In the genomic region with DNA sequence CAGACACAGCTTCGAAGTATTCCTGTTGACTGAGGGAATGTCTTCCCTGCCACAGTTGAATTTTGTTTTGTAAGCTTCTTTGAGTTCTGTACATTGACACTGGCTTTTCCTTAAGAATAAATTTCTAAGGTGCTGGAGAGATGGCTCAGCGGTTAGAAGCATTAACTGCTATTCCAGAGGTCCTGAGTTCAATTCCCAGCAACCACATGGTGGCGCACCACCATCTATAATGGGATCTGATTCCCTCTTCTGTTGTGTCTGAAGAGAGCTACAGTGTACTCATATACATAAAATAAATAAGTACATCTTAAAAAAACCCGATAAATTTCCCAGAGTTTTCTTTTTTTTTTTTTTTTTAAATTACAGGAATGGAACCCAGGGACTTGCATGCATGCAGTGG, we compare ENCODE assay signal across 15 mouse cellular contexts. TPM values are rescaled to one million over a fixed set of nuclear protein-coding genes. Genes with fewer than 3 reads are reported as not detected.
DNase-seq lines count a peak whose midpoint lies in the region; ATAC-seq and TF ChIP-seq lines count a peak whose summit lies in the region.
"Had no signal": no experiment of that assay in that cellular context is flagged by ENCODE, and none has a peak within 500 bp of the region (broad histone marks: within the 10 kb centered on the region; RNA-seq: fewer than 3 reads in every experiment).

No protein-coding gene starts in this region.

- no peak for ATAC-seq in forebrain, postnatal 0 days
- no peak for ATAC-seq in liver, embryonic 14.5 days (ENCODE audit: insufficient read depth)
- ATAC-seq in liver, embryonic 11.5 days (replicated peaks; ENCODE audit: low FRiP score) = no peak
- ATAC-seq: activated CD4-positive, CD25-positive, alpha-beta regulatory T cell, adult 4 months; midbrain, embryonic 13.5 days had no signal

- no peak overlapping the region for H3K9ac ChIP-seq in forebrain, postnatal 0 days
- H3K9ac ChIP-seq in liver, embryonic 14.5 days (replicated peaks) = no peak overlapping the region
- H3K9ac ChIP-seq in liver, embryonic 11.5 days (ENCODE audit: low read depth, low read length) = no peak overlapping the region
- H3K9ac ChIP-seq: heart, embryonic 12.5 days; kidney, embryonic 15.5 days; midbrain, embryonic 13.5 days had no signal

- H3K4me3 ChIP-seq in forebrain, postnatal 0 days (ENCODE audit: low read depth, low read length) = no peak overlapping the region
- no peak overlapping the region for H3K4me3 ChIP-seq in forebrain, embryonic 10.5 days
- no peak overlapping the region for H3K4me3 ChIP-seq in liver, embryonic 14.5 days (ENCODE audit: insufficient read depth in 1 of 2, low read depth in 2 of 2, low read length in 2 of 2)
- H3K4me3 ChIP-seq in liver, embryonic 11.5 days (ENCODE audit: low read depth, low read length) = no peak overlapping the region
- H3K4me3 ChIP-seq: heart, embryonic 12.5 days; kidney, embryonic 15.5 days; midbrain, embryonic 13.5 days had no signal

- H3K27me3 ChIP-seq in forebrain, postnatal 0 days (ENCODE audit: insufficient read depth, low read length) = no peaks in the 10 kb centered on the region
- H3K27me3 ChIP-seq in forebrain, embryonic 10.5 days (ENCODE audit: poor library complexity, severe bottlenecking) = no peaks in the 10 kb centered on the region
- no peaks in the 10 kb centered on the region for H3K27me3 ChIP-seq in liver, embryonic 14.5 days (ENCODE audit: control insufficient read depth, insufficient read depth, low read length)
- no peaks in the 10 kb centered on the region for H3K27me3 ChIP-seq in liver, embryonic 11.5 days (replicated peaks; ENCODE audit: control insufficient read depth, insufficient read depth, low read length)
- H3K27me3 ChIP-seq: heart, embryonic 12.5 days; kidney, embryonic 15.5 days; midbrain, embryonic 13.5 days had no signal

- peak; percentile 20; the same call in 1 of the 2 replicates for TF ChIP-seq CTCF in forebrain, postnatal 0 days (IDR thresholded peaks at IDR 0.05; ENCODE audit: low read depth)
- peak; percentile 34; the same call in 1 of the 2 replicates for TF ChIP-seq CTCF in liver, embryonic 14.5 days (IDR thresholded peaks at IDR 0.05; ENCODE audit: low read depth)

- no peak overlapping the region for H3K4me2 ChIP-seq in forebrain, postnatal 0 days (ENCODE audit: low read depth)
- H3K4me2 ChIP-seq in liver, embryonic 14.5 days (ENCODE audit: low read depth) = no peak overlapping the region
- H3K4me2 ChIP-seq in liver, embryonic 11.5 days = no peak overlapping the region
- H3K4me2 ChIP-seq: heart, embryonic 12.5 days; kidney, embryonic 15.5 days; midbrain, embryonic 13.5 days had no signal

- H3K9me3 ChIP-seq in forebrain, postnatal 0 days (ENCODE audit: low read length) = no peaks in the 10 kb centered on the region
- no peaks in the 10 kb centered on the region for H3K9me3 ChIP-seq in forebrain, embryonic 10.5 days
- no peaks in the 10 kb centered on the region for H3K9me3 ChIP-seq in liver, embryonic 14.5 days (ENCODE audit: control insufficient read depth, low read length)
- H3K9me3 ChIP-seq in liver, embryonic 11.5 days (ENCODE audit: control insufficient read depth, low read length) = no peaks in the 10 kb centered on the region
- H3K9me3 ChIP-seq: G1E; heart, embryonic 12.5 days; kidney, embryonic 15.5 days; midbrain, embryonic 13.5 days had no signal

- WGBS in forebrain, postnatal 0 days = 72% methylated on average over 4 of the region's 4 CpGs
- WGBS in forebrain, embryonic 10.5 days = 68% methylated on average over 4 of the region's 4 CpGs
- WGBS in liver, embryonic 14.5 days (ENCODE audit: insufficient replicate concordance) = 76% methylated on average over 4 of the region's 4 CpGs
- WGBS in liver, embryonic 11.5 days = 66% methylated on average over 4 of the region's 4 CpGs

- DNase-seq in forebrain, postnatal 0 days = no peak
- DNase-seq in forebrain, embryonic 10.5 days (ENCODE audit: extremely low spot score, low spot score) = no peak
- no peak for DNase-seq in liver, embryonic 14.5 days (ENCODE audit: low read depth in 3 of 3, low spot score in 3 of 3)
- no peak for DNase-seq in liver, embryonic 11.5 days (ENCODE audit: low spot score)
- peak; percentile 45 for DNase-seq in thymus, postnatal 4 days
- DNase-seq in thymus, postnatal 25 days = no peak
- DNase-seq in layer of hippocampus, adult 9-11 months = no peak
- no peak for DNase-seq in adipocyte (ENCODE audit: low spot score)
- DNase-seq: gastrocnemius, postnatal 36 days had no signal

- H3K36me3 ChIP-seq in forebrain, postnatal 0 days (ENCODE audit: insufficient read depth) = peaks cover 9% of the 10 kb centered on the region
- peaks cover 33% of the 10 kb centered on the region for H3K36me3 ChIP-seq in forebrain, embryonic 10.5 days (replicated peaks)
- H3K36me3 ChIP-seq in liver, embryonic 14.5 days (replicated peaks; ENCODE audit: control insufficient read depth, insufficient read depth, low read depth) = peaks cover 8% of the 10 kb centered on the region
- peaks cover 3% of the 10 kb centered on the region; the same call in 1 of the 2 replicates for H3K36me3 ChIP-seq in liver, embryonic 11.5 days (ENCODE audit: control insufficient read depth, insufficient read depth, low read length)

- H3K27ac ChIP-seq in forebrain, postnatal 0 days (ENCODE audit: low read depth, low read length) = no peak overlapping the region
- no peak overlapping the region for H3K27ac ChIP-seq in forebrain, embryonic 10.5 days
- H3K27ac ChIP-seq in liver, embryonic 14.5 days = no peak overlapping the region
- H3K27ac ChIP-seq in liver, embryonic 11.5 days (ENCODE audit: low read depth, low read length) = no peak overlapping the region
- H3K27ac ChIP-seq: kidney, embryonic 15.5 days; macrophage; midbrain, embryonic 13.5 days had no signal

- TF ChIP-seq EP300 in liver, embryonic 14.5 days (IDR thresholded peaks at IDR 0.05; ENCODE audit: low read depth) = no peak

- no peaks in the 10 kb centered on the region for H3K4me1 ChIP-seq in forebrain, postnatal 0 days (ENCODE audit: insufficient read depth)
- H3K4me1 ChIP-seq in forebrain, embryonic 10.5 days = no peaks in the 10 kb centered on the region
- peaks cover 3 to 6% of the 10 kb centered on the region in 2 experiments; a peak in 3 of 4 replicates for H3K4me1 ChIP-seq in liver, embryonic 14.5 days (replicated peaks; ENCODE audit: control insufficient read depth in 2 of 2, insufficient read depth in 2 of 2, low read length in 1 of 2)
- no peaks in the 10 kb centered on the region for H3K4me1 ChIP-seq in liver, embryonic 11.5 days (replicated peaks; ENCODE audit: control insufficient read depth, insufficient read depth, low read length)
- H3K4me1 ChIP-seq: kidney, embryonic 15.5 days; midbrain, embryonic 13.5 days had no signal

RNA-seq across cellular contexts. Expression of a gene that starts 14.2 kb away (rescaled TPM):
- total RNA-seq in forebrain, postnatal 0 days (2014; rRNA removed) = 15.9 and 18.3 TPM in 2 replicates
- polyA plus RNA-seq in forebrain, postnatal 0 days (2015; fragmentation: Nextera tagmentation; extraction: Ambion mirVana) = 2.0 and 4.2 TPM in 2 replicates
- polyA plus RNA-seq in forebrain, embryonic 10.5 days (2016; fragmentation: Nextera tagmentation; extraction: Ambion mirVana) = 7.3 and 7.8 TPM in 2 replicates
- polyA plus RNA-seq in liver, embryonic 14.5 days (2012; rRNA removed) = 5.2 and 7.3 TPM in 2 replicates
- 6.7 and 7.5 TPM in 2 replicates for polyA plus RNA-seq in liver, embryonic 14.5 days (2014; fragmentation: Nextera tagmentation; extraction: Ambion mirVana)
- polyA plus RNA-seq in liver, embryonic 11.5 days (2014; fragmentation: Nextera tagmentation; extraction: Ambion mirVana) = 10.7 and 11.2 TPM in 2 replicates

RNA-seq across cellular contexts. Expression of a gene that starts 24.9 kb away (rescaled TPM):
- total RNA-seq in forebrain, postnatal 0 days (2014; rRNA removed) = 300 and 363 TPM in 2 replicates
- polyA plus RNA-seq in forebrain, postnatal 0 days (2015; fragmentation: Nextera tagmentation; extraction: Ambion mirVana) = 533 and 637 TPM in 2 replicates
- 237 and 242 TPM in 2 replicates for polyA plus RNA-seq in forebrain, embryonic 10.5 days (2016; fragmentation: Nextera tagmentation; extraction: Ambion mirVana)
- 35.3 and 45.1 TPM in 2 replicates for polyA plus RNA-seq in liver, embryonic 14.5 days (2012; rRNA removed)
- polyA plus RNA-seq in liver, embryonic 14.5 days (2014; fragmentation: Nextera tagmentation; extraction: Ambion mirVana) = 52.5 and 58.0 TPM in 2 replicates
- polyA plus RNA-seq in liver, embryonic 11.5 days (2014; fragmentation: Nextera tagmentation; extraction: Ambion mirVana) = 77.3 and 78.3 TPM in 2 replicates

RNA-seq across cellular contexts. Expression of a gene that starts 49.2 kb away (rescaled TPM):
- 4.8 and 6.6 TPM in 2 replicates for total RNA-seq in forebrain, postnatal 0 days (2014; rRNA removed)
- 6.0 and 6.5 TPM in 2 replicates for polyA plus RNA-seq in forebrain, postnatal 0 days (2015; fragmentation: Nextera tagmentation; extraction: Ambion mirVana)
- 5.7 and 6.9 TPM in 2 replicates for polyA plus RNA-seq in forebrain, embryonic 10.5 days (2016; fragmentation: Nextera tagmentation; extraction: Ambion mirVana)
- 12.4 and 22.5 TPM in 2 replicates for polyA plus RNA-seq in liver, embryonic 14.5 days (2012; rRNA removed)
- 30.5 and 36.5 TPM in 2 replicates for polyA plus RNA-seq in liver, embryonic 14.5 days (2014; fragmentation: Nextera tagmentation; extraction: Ambion mirVana)
- polyA plus RNA-seq in liver, embryonic 11.5 days (2014; fragmentation: Nextera tagmentation; extraction: Ambion mirVana) = 16.0 TPM in 2 replicates
- polyA plus RNA-seq: G1E had no signal
